Mouse (Mus musculus): ENCODE measurements at regions not wholly inside any gene's neighbourhood (a gene's known extent, or its start where the extent isn't known, plus 50 kb on each side); places are given as distances from the start of the nearest gene placed in this dataset.

DNA sequence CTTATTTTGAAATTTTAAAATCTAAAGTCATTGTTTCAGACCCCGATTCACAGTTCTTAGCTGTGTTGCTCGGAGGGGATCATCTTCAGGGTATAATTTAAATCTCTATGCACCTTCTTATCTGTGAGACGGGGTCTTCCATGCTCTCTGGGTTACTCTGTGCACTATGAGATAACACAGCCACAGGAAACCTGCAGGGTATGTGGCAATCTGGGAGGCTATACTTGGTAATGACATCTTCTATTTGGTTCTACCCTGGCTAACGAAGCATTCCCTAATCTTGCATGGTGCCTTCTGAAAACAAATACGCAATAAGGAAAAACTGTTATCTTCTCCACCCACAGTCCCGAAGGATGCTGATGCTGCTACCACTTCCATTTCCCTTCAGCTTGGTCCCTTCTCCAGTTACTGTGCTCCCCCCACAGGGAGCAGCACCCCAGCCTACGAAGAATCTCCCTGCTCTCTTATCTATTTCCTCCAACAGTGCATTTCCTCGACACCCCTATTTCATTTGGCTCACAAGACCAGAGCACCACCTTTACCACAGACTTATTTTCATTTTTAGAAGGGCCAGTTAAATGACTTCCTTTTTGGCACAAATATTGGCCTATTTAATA lies 378.2 kb downstream of the Gm9195 start:
- TF ChIP-seq FLI1 (IDR thresholded peaks at IDR 0.05; ENCODE audit: low read length) (no peak), GATA1 (IDR thresholded peaks at IDR 0.05; ENCODE audit: borderline replicate concordance, low read length) (no peak)

Data from megakaryocyte, embryonic 14.5 days (primary cell).